In the genomic region with DNA sequence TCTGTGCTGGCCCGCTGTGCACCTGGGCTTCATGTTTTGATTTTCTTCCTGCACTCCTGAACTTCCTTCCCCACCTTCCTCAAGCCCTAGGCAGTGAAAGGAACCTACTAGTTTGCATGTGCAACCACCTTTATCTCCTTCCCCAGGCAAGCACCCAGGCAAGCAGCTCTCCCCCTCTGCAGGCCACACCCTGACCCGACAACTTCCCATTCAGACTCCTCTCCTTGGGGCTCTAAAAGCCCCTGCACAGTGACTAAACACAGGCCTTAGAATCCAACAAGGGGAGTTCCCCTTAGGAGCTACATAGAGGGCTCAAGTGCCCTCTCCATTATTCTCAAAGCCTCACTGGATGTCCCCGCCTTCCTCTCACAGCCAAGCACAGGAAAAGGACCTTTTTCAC, we compare ENCODE assay signal across 1 mouse cellular context.
TF ChIP-seq lines count a peak whose summit lies in the region.

No protein-coding gene starts in this region.

TF ChIP-seq in ES-E14, 5 proteins besides CTCF, POLR2A, EP300 and RAD21 (continued from another document):
- TF ChIP-seq CHD2 (IDR thresholded peaks at IDR 0.05; ENCODE audit: low read depth, low read length) (no peak), MAFK (IDR thresholded peaks at IDR 0.05; ENCODE audit: insufficient read depth, low read depth, low read length) (no peak)
